Mouse (Mus musculus) neural tube, embryonic 14.5 days (tissue): Measurements from ENCODE around the gene Mbd3. TPM values are rescaled to one million over a fixed set of nuclear protein-coding genes. Genes with fewer than 3 reads are reported as not detected.

Experiments
- ATAC-seq: fragments of 200-750 bp; cut with Nextera tagmentation; 2 replicates; pipeline ENCODE4 v1.8.0; 2017; ENCODE audit warnings: low read depth, mild to moderate bottlenecking, moderate TSS enrichment, moderate library complexity
- H3K27ac ChIP-seq: fragments of 300-500 bp; sonication (generic); 2 replicates; pipeline ENCODE4 v1.5.1; 2014; ENCODE audit warnings: low read depth, mild to moderate bottlenecking, control low read depth, low read length, moderate library complexity, mixed read lengths
- H3K27me3 ChIP-seq: fragments of 300-500 bp; sonication (generic); 2 replicates; pipeline ENCODE4 v1.6.1; 2014; ENCODE audit warnings: low read length; ENCODE audit not compliant: control insufficient read depth, insufficient read depth
- H3K36me3 ChIP-seq: fragments of 300-500 bp; sonication (generic); 2 replicates; pipeline ENCODE4 v1.6.1; 2014; ENCODE audit warnings: low read length, mixed read lengths; ENCODE audit not compliant: control insufficient read depth, insufficient read depth
- H3K4me1 ChIP-seq: fragments of 300-500 bp; sonication (generic); 2 replicates; pipeline ENCODE4 v1.6.1; 2014; ENCODE audit warnings: low read length; ENCODE audit not compliant: control insufficient read depth, insufficient read depth
- H3K4me2 ChIP-seq: fragments of 300-500 bp; sonication (generic); 2 replicates; pipeline ENCODE4 v1.6.1; 2014; ENCODE audit warnings: mild to moderate bottlenecking, low read depth, low read length, control low read depth
- H3K4me3 ChIP-seq: fragments of 300-500 bp; sonication (generic); 2 replicates; pipeline ENCODE4 v1.5.1; 2014; ENCODE audit warnings: low read depth, low read length, control low read depth, mixed read lengths
- H3K9ac ChIP-seq: fragments of 300-500 bp; sonication (generic); replicated peaks from 2 replicates; pipeline ENCODE4 v1.6.1; 2014; ENCODE audit warnings: low read depth, mild to moderate bottlenecking, control low read depth, low read length, mixed read lengths
- H3K9me3 ChIP-seq: fragments of 300-500 bp; sonication (generic); 2 replicates; pipeline ENCODE4 v1.6.1; 2016; ENCODE audit warnings: low read length; ENCODE audit not compliant: control insufficient read depth
- WGBS: fragments of 180-500 bp; shearing (Covaris S2); extraction: QIAGEN DNeasy Blood & Tissue Kit; methylation state at CpG from one replicate; pipeline ENCODE4 v1.1.7; 2014; 5-methylcytosine and 5-hydroxymethylcytosine counted together
- polyA plus RNA-seq: library from polyadenylated mRNA; unstranded; fragments of >200 nt; fragmentation: Nextera tagmentation; extraction: Ambion mirVana; gene quantifications from 2 replicates; pipeline ENCODE4 v1.2.1, GENCODE M21; 2014

The Mbd3 gene
- polyA plus RNA-seq, 1 experiment from 2014 or later: 162 TPM

DNA sequence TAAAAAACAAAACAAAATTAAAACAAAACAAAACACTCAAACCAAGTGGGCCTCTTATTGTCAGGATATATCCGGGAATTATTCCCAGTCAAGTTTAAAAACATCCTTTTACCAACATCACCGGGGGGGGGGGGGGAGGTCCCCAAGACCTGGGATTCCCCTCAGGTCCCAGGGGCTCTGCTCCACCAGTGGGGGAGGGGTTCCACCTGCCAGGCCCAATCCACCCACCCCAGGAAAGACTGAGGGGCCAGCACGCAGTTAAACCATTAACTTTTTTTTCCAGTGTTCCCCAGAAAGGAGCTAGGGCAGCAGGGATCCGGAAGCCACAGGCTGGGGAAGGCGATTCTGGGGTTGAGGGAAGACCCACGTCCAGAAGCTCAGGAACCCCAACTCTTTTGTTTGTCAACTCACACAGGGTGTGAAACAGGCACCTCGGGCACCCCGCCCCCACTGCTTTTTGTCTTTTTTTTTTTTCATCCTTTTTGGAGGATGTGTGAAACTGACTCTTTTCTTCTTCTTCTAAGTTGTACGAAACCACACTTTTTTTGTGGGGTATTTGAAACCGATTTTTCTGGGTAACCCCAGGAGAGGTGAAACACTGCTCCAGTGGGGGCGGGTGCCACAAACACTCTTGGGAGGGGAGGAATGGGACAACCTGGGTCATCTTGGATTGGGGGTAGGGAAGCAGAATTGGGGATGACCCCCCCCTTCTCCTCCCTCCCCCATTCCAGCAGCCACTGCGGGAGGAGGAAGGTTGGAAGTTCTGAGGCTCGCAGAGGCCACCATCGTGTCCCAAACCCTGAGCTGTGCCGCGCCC lies 32.4 kb upstream of the Mbd3 start:
- Histone ChIP-seq H3K4me1 (peaks cover 17% of the 10 kb centered on the region), H3K9me3 (no peaks in the 10 kb centered on the region), H3K4me2 (peak overlapping the region; percentile 75), H3K9ac (peak overlapping the region; percentile 94), H3K27ac (no peak overlapping the region), H3K4me3 (peak overlapping the region; percentile 90), H3K36me3 (peaks cover 32% of the 10 kb centered on the region), H3K27me3 (no peaks in the 10 kb centered on the region)
- ATAC-seq: no peak
- WGBS: 16% methylated on average over 15 of the region's 16 CpGs

DNA sequence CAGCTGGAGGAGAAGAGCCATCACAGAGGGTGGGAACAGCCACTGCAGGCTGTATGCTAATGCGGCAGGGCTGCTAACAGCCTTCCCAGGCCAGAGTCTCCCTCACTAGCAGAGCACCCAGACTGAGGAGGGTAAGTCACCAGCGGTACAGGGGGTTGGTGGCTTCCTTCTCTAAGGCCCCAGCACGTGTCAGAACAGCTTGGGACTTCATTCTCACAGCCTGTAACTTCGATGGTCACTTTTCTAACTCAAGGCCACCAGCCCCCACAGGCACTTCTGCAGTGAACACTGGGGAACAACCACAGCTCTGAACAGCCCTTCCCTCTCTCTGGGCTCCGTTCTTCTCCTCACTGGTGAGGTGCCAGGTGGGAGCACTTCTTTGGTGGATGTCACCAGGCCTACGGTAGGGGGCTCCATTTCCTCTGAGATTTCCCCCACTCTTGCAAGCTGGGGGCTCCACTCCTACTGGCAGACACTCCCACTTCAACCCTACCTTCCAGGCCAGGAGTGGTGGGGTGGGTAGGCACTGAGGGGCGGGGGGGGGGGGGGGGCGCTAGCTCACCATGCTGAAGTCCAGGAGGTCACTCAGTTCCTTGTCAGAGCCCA lies 31.1 kb upstream of the Mbd3 start:
- Histone ChIP-seq H3K36me3 (peaks cover 41% of the 10 kb centered on the region), H3K4me2 (no peak overlapping the region)

DNA sequence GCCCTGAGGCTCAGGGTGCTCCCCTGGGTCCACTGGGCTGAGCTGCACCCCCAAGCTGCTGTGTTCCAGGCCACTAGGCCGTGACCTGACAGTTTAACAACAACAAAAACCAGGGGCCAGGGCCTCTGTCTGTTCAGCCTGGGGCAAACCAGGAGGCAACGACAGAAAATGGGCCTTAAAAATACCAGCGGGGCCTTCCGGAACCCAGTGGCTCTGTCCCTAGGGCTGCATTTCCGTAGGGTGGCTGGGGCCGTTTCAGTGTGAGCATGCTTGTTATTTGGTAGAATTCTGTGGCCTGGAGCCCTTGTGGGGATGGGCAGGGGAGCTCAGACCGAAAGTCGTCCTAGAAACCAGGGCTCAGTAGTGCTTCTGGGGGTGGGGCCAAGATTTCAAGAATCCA lies 30.4 kb upstream of the Mbd3 start:
- 78% methylated on average over 8 of the region's 8 CpGs for WGBS
- ATAC-seq: no peak
- Histone ChIP-seq H3K36me3 (peaks cover 47% of the 10 kb centered on the region), H3K27ac (no peak overlapping the region), H3K4me2 (no peak overlapping the region), H3K9ac (no peak overlapping the region), H3K4me1 (peaks cover 17% of the 10 kb centered on the region), H3K4me3 (no peak overlapping the region), H3K9me3 (no peaks in the 10 kb centered on the region), H3K27me3 (no peaks in the 10 kb centered on the region)

More for the DNA sequence above, 31.1 kb upstream of the Mbd3 start:
- ATAC-seq: no peak
- no peaks in the 10 kb centered on the region for H3K9me3 ChIP-seq
- no peak overlapping the region for H3K27ac ChIP-seq
- no peak overlapping the region for H3K4me3 ChIP-seq
- H3K9ac ChIP-seq: no peak overlapping the region
- H3K4me1 ChIP-seq: peaks cover 17% of the 10 kb centered on the region
- 75% methylated on average over 8 of the region's 8 CpGs for WGBS
- no peaks in the 10 kb centered on the region for H3K27me3 ChIP-seq

DNA sequence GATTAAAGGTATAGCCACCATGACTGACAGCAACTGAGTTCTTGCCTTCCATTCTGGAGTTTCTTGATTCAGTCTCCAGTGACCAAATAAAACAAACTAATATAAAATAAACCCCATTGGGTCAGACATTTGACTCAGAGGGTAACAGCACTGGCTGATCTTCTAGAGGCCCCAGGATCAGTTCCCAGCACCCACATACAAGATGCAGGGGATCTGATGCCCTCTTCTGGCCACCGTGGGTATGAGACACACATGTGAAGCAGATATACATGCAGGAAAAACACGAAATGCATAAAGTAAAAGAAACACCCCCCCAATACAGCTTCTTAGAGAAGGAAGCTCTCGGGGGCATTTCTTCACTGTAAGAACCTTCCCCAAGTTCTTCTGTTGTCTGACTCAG lies 25.7 kb upstream of the Mbd3 start:
- no peak for ATAC-seq
- Histone ChIP-seq H3K36me3 (peaks cover 64% of the 10 kb centered on the region), H3K9ac (no peak overlapping the region), H3K27me3 (no peaks in the 10 kb centered on the region), H3K4me1 (peaks cover 7% of the 10 kb centered on the region; the same call in 1 of the 2 replicates), H3K4me3 (no peak overlapping the region), H3K27ac (no peak overlapping the region), H3K4me2 (no peak overlapping the region), H3K9me3 (no peaks in the 10 kb centered on the region)
- WGBS: 97% methylated on average over 3 of the region's 3 CpGs

DNA sequence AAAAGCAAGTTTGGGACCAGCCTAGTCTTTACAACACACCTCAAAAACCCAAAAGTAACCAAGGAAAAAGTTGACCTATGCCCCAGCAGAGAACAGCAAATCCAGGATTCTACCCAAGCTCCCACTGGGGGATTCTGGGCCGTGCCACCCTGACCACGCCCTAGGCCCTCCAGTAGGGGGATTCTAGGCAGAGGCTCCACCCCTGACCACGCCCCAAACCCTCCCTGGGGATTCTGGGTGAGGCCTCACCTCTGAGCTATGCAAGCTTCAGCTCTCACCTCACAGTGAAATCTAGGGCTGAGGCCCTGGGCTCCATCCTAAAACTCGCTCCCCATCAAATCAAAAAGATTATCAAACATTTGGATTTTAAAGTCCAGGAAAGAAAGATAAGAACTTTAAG lies 24.2 kb upstream of the Mbd3 start:
- no peak overlapping the region for H3K9ac ChIP-seq
- H3K4me1 ChIP-seq: peaks cover 7% of the 10 kb centered on the region; the same call in 1 of the 2 replicates
- peaks cover 61% of the 10 kb centered on the region for H3K36me3 ChIP-seq
- no peaks in the 10 kb centered on the region for H3K27me3 ChIP-seq
- 0 out of 2 replicates have a peak overlapping the region, but pooled peaks have one; percentile 34 for H3K27ac ChIP-seq
- WGBS: 53% methylated on average over 4 of the region's 4 CpGs
- no peak overlapping the region for H3K4me3 ChIP-seq
- no peak overlapping the region for H3K4me2 ChIP-seq
- ATAC-seq: no peak
- no peaks in the 10 kb centered on the region for H3K9me3 ChIP-seq

DNA sequence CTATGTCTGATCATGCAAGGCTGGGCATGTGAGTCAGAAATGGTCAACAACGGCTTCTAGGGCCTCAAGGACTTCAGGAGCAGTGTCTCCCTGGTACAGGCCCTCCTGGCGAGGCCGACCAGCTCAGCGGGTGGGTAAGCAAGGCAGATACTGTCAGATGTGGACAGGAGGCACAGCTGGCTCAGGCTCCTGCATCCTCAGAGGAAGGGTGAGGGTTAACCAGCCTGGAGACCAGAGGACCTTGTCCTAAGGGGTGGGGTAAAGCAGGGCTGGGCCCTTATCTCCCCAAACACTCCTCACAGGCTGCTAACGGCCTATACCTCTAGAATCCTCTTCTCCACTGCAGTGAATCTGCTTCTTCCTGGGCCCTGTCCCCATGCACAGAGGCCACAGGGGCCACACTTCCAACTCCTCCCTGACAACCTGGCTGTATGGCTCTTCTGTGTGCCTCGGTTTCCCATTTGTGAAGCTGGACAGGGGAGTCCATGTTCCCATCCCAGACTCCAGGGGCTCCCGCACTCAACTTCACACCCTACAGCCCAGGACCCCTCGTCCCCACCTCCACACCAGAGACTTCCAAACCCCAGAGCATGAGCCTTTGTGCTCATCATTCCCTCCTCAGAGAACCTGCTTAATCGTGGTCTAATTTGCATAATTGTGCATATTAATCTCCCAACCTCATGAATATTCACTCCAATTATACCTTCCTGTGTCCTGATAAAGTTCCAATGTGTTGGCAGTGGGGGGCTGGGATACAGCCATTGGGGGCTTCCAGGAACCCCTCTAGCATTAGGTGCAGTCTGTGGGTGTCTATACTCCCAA lies 22.5 kb upstream of the Mbd3 start:
- WGBS: 77% methylated on average over 9 of the region's 9 CpGs
- ATAC-seq: no peak
- H3K36me3 ChIP-seq: peaks cover 58% of the 10 kb centered on the region

DNA sequence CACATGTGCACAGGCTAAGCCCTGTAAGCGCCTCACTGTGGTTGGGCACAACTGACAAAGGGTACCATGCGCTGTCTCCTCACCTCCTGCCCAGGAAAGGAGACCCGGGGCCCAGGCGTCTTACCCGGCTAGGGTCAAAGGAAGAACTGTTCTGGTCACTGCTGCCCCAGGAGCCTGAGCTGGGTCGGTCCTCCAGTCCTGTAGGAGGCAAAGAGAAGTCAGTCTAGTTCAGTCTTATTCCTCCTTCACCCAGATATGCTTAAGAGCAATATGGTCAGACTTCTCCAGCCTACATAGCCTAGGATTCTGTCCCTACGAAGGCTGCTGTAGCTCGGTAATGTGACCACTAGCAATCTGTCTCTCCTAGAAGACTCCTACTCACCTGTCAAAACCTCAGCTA lies 21.9 kb upstream of the Mbd3 start:
- Histone ChIP-seq H3K36me3 (peaks cover 53% of the 10 kb centered on the region), H3K27ac (no peak overlapping the region), H3K4me2 (no peak overlapping the region), H3K27me3 (no peaks in the 10 kb centered on the region), H3K9ac (no peak overlapping the region), H3K9me3 (no peaks in the 10 kb centered on the region), H3K4me3 (no peak overlapping the region), H3K4me1 (peaks cover 7% of the 10 kb centered on the region; the same call in 1 of the 2 replicates)
- no peak for ATAC-seq
- WGBS: 95% methylated on average over 8 of the region's 8 CpGs

More for the DNA sequence above, 22.5 kb upstream of the Mbd3 start:
- Histone ChIP-seq H3K27me3 (no peaks in the 10 kb centered on the region), H3K9me3 (no peaks in the 10 kb centered on the region), H3K9ac (no peak overlapping the region), H3K4me1 (peaks cover 7% of the 10 kb centered on the region; the same call in 1 of the 2 replicates), H3K4me3 (no peak overlapping the region), H3K4me2 (no peak overlapping the region), H3K27ac (peak overlapping the region; percentile 66)

DNA sequence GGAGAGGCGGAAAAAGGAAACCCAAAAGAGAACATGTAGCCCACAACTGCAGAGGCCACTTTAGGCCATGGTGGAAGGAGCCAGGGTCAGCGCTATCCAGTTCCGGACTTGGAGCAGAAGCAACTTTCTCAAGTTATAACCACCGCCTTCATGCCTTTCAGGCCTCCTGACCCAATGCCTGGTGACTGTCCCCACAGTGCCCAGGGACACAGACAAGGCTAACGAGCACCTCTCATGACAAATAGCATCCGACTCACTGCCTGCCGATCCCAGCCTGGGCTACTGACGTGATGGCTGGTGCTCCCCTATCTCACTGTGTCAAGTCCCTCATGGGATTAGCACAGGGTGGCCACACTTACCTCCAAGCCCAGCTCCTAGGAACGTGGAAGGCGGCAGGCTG lies 21.4 kb upstream of the Mbd3 start:
- Histone ChIP-seq H3K4me3 (no peak overlapping the region), H3K9me3 (no peaks in the 10 kb centered on the region), H3K36me3 (peaks cover 56% of the 10 kb centered on the region), H3K9ac (no peak overlapping the region), H3K4me2 (no peak overlapping the region), H3K4me1 (peaks cover 7% of the 10 kb centered on the region; the same call in 1 of the 2 replicates), H3K27me3 (no peaks in the 10 kb centered on the region), H3K27ac (no peak overlapping the region)
- ATAC-seq: no peak
- 95% methylated on average over 10 of the region's 10 CpGs for whole genome bisulfite sequencing
